Mouse (Mus musculus) B cell, adult 2 months (primary cell): Measurements from ENCODE around the gene Prtg.

ENCODE experiments used
- DNase-seq, 2 experiments: peaks; one replicate each; pipeline ENCODE4 v3.0.0; 2022

The Prtg gene

GRCm38 (mm10) chr9:72863773-72864172 is 57.1 kb downstream of the Prtg start:
- DNase-seq, result no peak

- no peak for DNase-seq
Observed at GRCm38 (mm10) chr9:72867434-72867833, 60.8 kb downstream of the Prtg start.

- DNase-seq, result no peak
Observed at GRCm38 (mm10) chr9:72868774-72869173, 62.1 kb downstream of the Prtg start.

GRCm38 (mm10) chr9:72871506-72872297 is 65.0 kb downstream of the Prtg start:
- DNase-seq, result no peak

GRCm38 (mm10) chr9:72872298-72873130 is 65.8 kb downstream of the Prtg start:
- DNase-seq, result no peak

- DNase-seq, result no peak
Observed at GRCm38 (mm10) chr9:72875878-72876277, 69.2 kb downstream of the Prtg start.

GRCm38 (mm10) chr9:72877905-72878304 is 71.2 kb downstream of the Prtg start:
- DNase-seq, result no peak

GRCm38 (mm10) chr9:72878656-72879055 is 72.0 kb downstream of the Prtg start:
- no peak for DNase-seq

GRCm38 (mm10) chr9:72879601-72880000 is 72.9 kb downstream of the Prtg start:
- DNase-seq, result no peak

GRCm38 (mm10) chr9:72880225-72880960 is 73.7 kb downstream of the Prtg start:
- no peak for DNase-seq

GRCm38 (mm10) chr9:72881026-72881768 is 74.5 kb downstream of the Prtg start:
- no peak for DNase-seq

GRCm38 (mm10) chr9:72883940-72884339 is 77.3 kb downstream of the Prtg start:
- peak; percentile 59 to 61 for DNase-seq

GRCm38 (mm10) chr9:72889777-72890176 is 83.1 kb downstream of the Prtg start:
- peak; percentile 19 to 23 for DNase-seq

GRCm38 (mm10) chr9:72890499-72891085 is 83.9 kb downstream of the Prtg start:
- DNase-seq, result no peak

- no peak for DNase-seq
Observed at GRCm38 (mm10) chr9:72892761-72893160, 86.1 kb downstream of the Prtg start.

- DNase-seq, result no peak
Observed at GRCm38 (mm10) chr9:72894796-72895352, 88.2 kb downstream of the Prtg start.

- DNase-seq, result no peak
Observed at GRCm38 (mm10) chr9:72902057-72902456, 95.4 kb downstream of the Prtg start.

- DNase-seq, result no peak
Observed at GRCm38 (mm10) chr9:72902611-72903010, 95.9 kb downstream of the Prtg start.

- DNase-seq, result no peak
Observed at GRCm38 (mm10) chr9:72906693-72907103, 100.0 kb downstream of the Prtg start.

GRCm38 (mm10) chr9:72911381-72911780 is 104.7 kb downstream of the Prtg start:
- no peak for DNase-seq

- no peak for DNase-seq
Observed at GRCm38 (mm10) chr9:72913551-72913950, 106.9 kb downstream of the Prtg start.

- no peak for DNase-seq
Observed at GRCm38 (mm10) chr9:72915728-72916127, 109.1 kb downstream of the Prtg start.
